Mouse (Mus musculus) heart, postnatal 10 days (tissue): Measurements from ENCODE around the gene Vmn2r43. TPM values are rescaled to one million over a fixed set of nuclear protein-coding genes. Genes with fewer than 3 reads are reported as not detected.
"Not testable (repeated sequence)": the region's sequence is repeated elsewhere in the genome, so short reads cannot be mapped to it uniquely, and the experiment has no call there.

Experiments used
- DNase-seq, 2 experiments: peaks; one replicate each; pipeline ENCODE4 v3.0.0; 2021
- intact Hi-C: fragments of 180-260 bp; cut with DNase I; formaldehyde crosslinking; loops from one replicate; pipeline ENCODE4 v1.15.1; 2025
- total RNA-seq, 2 experiments: library from RNA; stranded (reverse); gene quantifications; 2 replicates each; pipeline ENCODE4 v1.2.3; 2021

The Vmn2r43 gene
- total RNA-seq = not detected

- intact Hi-C loops = not testable (repeated sequence)
Measured at GRCm38 (mm10) chr7:8260499-8260898, at the start of gene Vmn2r43. TSS of gene Vmn2r43 (minus strand) at chr7:8260599.

GRCm38 (mm10) chr7:8200220-8200619 is 60.2 kb downstream of the Vmn2r43 start, which contains the start of gene Vmn2r42:
TSS of gene Vmn2r42 (minus strand) at chr7:8200320.
- DNase-seq, intact Hi-C loops: not testable (repeated sequence)

More at GRCm38 (mm10) chr7:8260499-8260898, at the start of gene Vmn2r43:
- DNase-seq = not testable (repeated sequence)

Other genes with a start within 250 kb of the Vmn2r43 start
- not detected for gene Vmn2r41, start 98.9 kb downstream of the Vmn2r43 start, total RNA-seq
- not detected for gene Vmn2r42, start 60.3 kb downstream of the Vmn2r43 start, total RNA-seq
- gene Vmn2r44, start 122.7 kb upstream of the Vmn2r43 start, total RNA-seq = not detected
- not detected for gene Vmn2r45, start 228.5 kb upstream of the Vmn2r43 start, total RNA-seq